Mouse (Mus musculus) ES-Bruce4 (cell line): ENCODE measurements around the gene Snd1. TPM values are rescaled to one million over a fixed set of nuclear protein-coding genes. Genes with fewer than 3 reads are reported as not detected.

Experiments
- H3K27ac ChIP-seq: 2 replicates; pipeline ENCODE4 v1.5.1; 2012; ENCODE audit warnings: low read length, inconsistent platforms; ENCODE audit not compliant: insufficient read depth
- H3K27me3 ChIP-seq: 2 replicates; pipeline ENCODE4 v1.6.1; 2012; ENCODE audit warnings: mild to moderate bottlenecking, low read length, inconsistent platforms; ENCODE audit not compliant: control insufficient read depth, poor library complexity, insufficient read depth, severe bottlenecking
- H3K36me3 ChIP-seq: 2 replicates; pipeline ENCODE4 v1.6.1; 2012; ENCODE audit warnings: inconsistent platforms, mild to moderate bottlenecking, low read length, moderate library complexity; ENCODE audit not compliant: control insufficient read depth, poor library complexity, insufficient read depth, severe bottlenecking
- H3K4me1 ChIP-seq: one replicate; pipeline ENCODE4 v1.8.1; 2011; ENCODE audit warnings: low read length; ENCODE audit not compliant: control insufficient read depth, insufficient read depth
- H3K4me3 ChIP-seq: 2 replicates; pipeline ENCODE4 v1.5.1; 2011; ENCODE audit warnings: low read depth, mild to moderate bottlenecking, low read length
- H3K9ac ChIP-seq: 2 replicates; pipeline ENCODE4 v1.6.1; 2012; ENCODE audit warnings: low read depth, mild to moderate bottlenecking, inconsistent platforms; ENCODE audit not compliant: poor library complexity, severe bottlenecking
- H3K9me3 ChIP-seq: replicated peaks from 2 replicates; pipeline ENCODE4 v1.6.1; 2012; ENCODE audit warnings: mild to moderate bottlenecking, low read length, inconsistent platforms; ENCODE audit not compliant: control insufficient read depth, poor library complexity, insufficient read depth, severe bottlenecking
- CTCF ChIP-seq: IDR thresholded peaks from one replicate; pipeline ENCODE4 v1.8.1; 2011; ENCODE audit warnings: low read depth, low read length
- EP300 ChIP-seq: IDR thresholded peaks from 2 replicates; pipeline ENCODE4 v1.6.1; 2011; ENCODE audit warnings: low read depth, low read length; ENCODE audit not compliant: insufficient read depth
- POLR2A ChIP-seq: IDR thresholded peaks from one replicate; pipeline ENCODE4 v1.8.1; 2011; ENCODE audit warnings: low read length; ENCODE audit not compliant: insufficient read depth
- polyA plus RNA-seq: library from polyadenylated mRNA; stranded (reverse); fragments of >200 nt; gene quantifications from 2 replicates; pipeline ENCODE4 v1.2.4, GENCODE M21; 2011; ENCODE audit warnings: low read depth; ENCODE audit not compliant: missing spikeins, insufficient read depth, insufficient read length

The Snd1 gene
- polyA plus RNA-seq, 1 experiment = 155 TPM

DNA sequence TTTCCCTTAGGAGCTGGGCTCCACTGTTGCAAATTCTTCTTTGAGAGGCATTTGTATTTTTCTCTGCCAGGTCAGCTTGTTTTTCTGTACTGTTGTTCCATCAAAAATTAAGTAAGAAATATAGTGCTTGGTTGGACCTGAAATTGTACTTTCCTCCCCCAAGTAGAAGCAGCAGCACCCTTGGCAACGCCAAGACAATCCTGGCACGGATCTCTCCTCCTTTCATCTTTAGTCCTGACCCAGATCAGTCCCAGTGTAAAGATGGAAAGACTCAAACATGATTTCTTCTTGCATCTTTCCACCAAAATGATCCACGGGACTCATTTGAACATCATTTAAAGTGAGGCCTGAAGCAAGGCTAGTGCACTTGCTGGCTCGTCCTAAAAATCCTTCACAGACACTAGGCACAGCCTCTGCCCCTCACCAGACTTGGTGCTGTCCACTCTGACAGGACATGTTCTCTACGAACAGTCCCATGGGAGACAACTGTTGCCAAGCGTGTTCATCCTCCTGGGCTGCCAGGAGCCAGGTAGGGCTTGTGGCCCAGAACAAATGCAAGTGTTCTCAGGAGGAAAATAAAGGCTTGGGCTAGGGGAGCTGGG, 328.8 kb downstream of the Snd1 start:
- H3K36me3 ChIP-seq = 0 out of 2 replicates have a peak, but pooled peaks cover 2% of the 10 kb centered on the region
- H3K4me1 ChIP-seq = no peaks in the 10 kb centered on the region
- no peak overlapping the region for H3K9ac ChIP-seq
- H3K27me3 ChIP-seq = no peaks in the 10 kb centered on the region
- no peak overlapping the region for H3K4me3 ChIP-seq
- no peak overlapping the region for H3K27ac ChIP-seq
- TF ChIP-seq POLR2A (no peak), CTCF (no peak), EP300 (no peak)
- H3K9me3 ChIP-seq = no peaks in the 10 kb centered on the region

DNA sequence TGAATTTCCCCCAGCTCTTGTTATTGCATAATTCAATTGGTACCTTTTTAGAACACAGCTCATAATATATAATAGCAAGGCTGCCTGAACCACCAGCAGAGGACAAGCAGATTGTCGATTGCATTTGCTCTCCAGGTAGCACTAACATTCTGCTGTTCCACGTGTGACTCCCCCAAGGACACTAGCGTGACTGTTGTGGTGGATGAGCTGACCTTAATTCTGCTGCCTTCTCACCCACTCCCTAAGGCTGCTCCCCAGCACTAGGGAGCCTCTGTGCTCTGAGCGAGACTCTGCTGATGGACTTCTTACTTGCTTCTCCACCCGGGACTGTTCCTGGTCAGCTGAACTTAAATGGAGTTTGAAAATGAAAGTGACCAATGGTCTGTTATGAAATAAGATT, 329.8 kb downstream of the Snd1 start:
- no peak overlapping the region for H3K9ac ChIP-seq
- no peak overlapping the region for H3K4me3 ChIP-seq
- H3K36me3 ChIP-seq = 0 out of 2 replicates have a peak, but pooled peaks cover 2% of the 10 kb centered on the region
- no peaks in the 10 kb centered on the region for H3K27me3 ChIP-seq
- TF ChIP-seq EP300 (no peak), CTCF (no peak), POLR2A (no peak)
- no peak overlapping the region for H3K27ac ChIP-seq
- no peaks in the 10 kb centered on the region for H3K9me3 ChIP-seq
- H3K4me1 ChIP-seq = no peaks in the 10 kb centered on the region

DNA sequence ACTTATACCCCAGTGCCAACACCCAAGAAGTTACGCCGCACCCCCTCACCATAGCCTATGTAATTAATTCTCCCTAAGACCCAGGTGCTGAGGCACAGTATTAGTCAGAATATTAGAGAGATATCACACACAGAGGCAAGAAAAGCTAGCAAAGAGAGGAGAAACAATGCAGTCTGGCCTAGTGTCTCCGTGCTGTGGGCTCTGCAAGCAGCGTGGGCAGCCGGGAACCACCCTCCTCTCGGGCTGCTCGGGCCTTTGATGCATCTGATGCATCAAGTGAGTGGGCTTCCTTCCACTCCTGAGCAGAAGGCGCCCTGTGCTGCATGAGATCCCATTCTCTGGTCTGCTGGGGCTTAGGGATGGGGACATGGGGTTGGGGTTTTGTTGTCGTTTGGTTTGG, 338.1 kb downstream of the Snd1 start:
- Histone ChIP-seq H3K9me3 (no peaks in the 10 kb centered on the region), H3K4me1 (no peaks in the 10 kb centered on the region), H3K27ac (no peak overlapping the region), H3K4me3 (no peak overlapping the region), H3K36me3 (no peaks in the 10 kb centered on the region), H3K27me3 (no peaks in the 10 kb centered on the region), H3K9ac (no peak overlapping the region)
- TF ChIP-seq CTCF (no peak), POLR2A (no peak), EP300 (no peak)

DNA sequence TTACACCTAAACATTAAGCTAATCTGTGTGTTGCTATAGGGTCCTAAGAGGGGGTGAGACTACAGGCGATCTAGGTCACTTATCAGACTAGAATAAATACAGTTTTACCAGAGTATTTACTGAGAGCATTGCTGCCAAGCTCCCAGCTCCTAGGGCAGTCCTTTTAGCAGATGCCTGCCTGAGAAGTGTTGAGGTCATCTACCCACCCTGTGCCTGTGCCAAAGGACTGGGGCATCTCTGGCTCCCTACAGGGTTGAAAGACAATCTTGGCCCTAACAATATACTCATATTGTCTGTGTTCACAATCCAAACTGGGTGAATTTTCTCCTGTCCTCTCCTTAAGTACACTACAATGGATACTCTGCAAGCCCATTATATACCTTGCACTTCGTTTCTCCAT, 340.0 kb downstream of the Snd1 start:
- H3K4me1 ChIP-seq = no peaks in the 10 kb centered on the region
- no peaks in the 10 kb centered on the region for H3K27me3 ChIP-seq
- TF ChIP-seq POLR2A (no peak), CTCF (no peak), EP300 (no peak)
- no peak overlapping the region for H3K27ac ChIP-seq
- no peaks in the 10 kb centered on the region for H3K36me3 ChIP-seq
- no peak overlapping the region for H3K4me3 ChIP-seq
- no peak overlapping the region for H3K9ac ChIP-seq
- no peaks in the 10 kb centered on the region for H3K9me3 ChIP-seq

DNA sequence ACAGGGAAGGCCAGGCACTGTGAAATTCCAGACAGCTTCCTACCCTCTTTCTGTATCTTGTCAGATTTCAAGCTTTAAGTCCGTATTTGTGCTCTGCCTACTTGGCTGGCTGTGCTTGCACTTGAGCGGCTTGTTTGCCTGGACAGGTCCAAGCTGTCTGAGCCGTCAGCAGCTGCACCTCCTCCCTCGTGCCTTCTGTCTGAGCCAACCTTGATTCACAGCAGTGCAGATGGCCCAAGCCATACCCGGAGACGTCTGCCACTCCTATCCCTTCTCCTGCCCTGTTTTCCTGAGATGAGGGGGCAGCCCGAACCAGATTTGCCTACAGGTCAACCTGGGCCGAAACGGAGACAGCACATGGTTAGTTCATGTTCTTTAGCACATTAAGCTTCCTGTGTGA, 342.1 kb downstream of the Snd1 start:
- no peaks in the 10 kb centered on the region for H3K36me3 ChIP-seq
- no peaks in the 10 kb centered on the region for H3K27me3 ChIP-seq
- TF ChIP-seq EP300 (no peak), POLR2A (no peak), CTCF (no peak)

DNA sequence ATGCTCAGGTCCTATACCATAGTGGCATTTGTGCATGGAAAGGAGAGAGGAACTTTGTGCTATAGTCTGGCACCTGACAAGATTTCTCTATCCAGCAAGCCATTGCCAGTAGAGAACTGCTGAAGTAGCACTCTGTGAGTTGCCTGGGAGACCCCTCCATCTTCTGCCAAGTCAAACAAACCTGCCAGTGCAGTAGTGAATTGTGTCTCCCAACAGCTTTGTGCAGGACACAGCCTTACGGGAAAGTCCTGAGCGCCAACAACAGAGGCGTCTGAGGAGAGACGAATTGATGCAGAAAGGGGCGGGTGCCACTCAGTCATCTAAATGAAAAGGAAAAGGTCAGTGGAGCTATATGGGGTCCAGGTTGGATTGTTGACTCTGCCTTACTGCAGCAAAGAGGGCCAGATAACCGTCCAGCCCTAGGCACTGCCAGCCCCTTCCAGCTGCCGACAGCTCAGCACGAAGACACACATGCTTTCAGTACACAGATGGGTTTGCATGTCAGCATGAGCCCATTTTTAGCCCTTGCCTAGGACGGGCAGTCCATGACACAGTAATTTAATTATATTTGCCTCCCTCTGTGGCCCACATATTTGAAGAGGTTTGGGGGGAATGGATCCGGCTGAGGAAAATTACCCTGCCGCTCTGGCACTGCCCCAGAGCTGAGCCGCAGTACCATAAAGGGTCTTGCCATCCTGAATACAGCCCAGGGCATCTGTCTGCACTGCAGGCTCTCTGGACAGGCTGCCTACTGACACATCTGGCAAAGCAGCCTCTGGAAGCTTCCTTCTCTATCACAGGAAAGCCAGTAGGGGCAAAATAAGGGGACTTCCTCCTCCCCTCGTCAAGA, 344.8 kb downstream of the Snd1 start:
- Histone ChIP-seq H3K9ac (no peak overlapping the region), H3K4me3 (no peak overlapping the region), H3K27me3 (no peaks in the 10 kb centered on the region), H3K4me1 (no peaks in the 10 kb centered on the region), H3K9me3 (no peaks in the 10 kb centered on the region), H3K27ac (no peak overlapping the region), H3K36me3 (no peaks in the 10 kb centered on the region)
- TF ChIP-seq POLR2A = no peak
- no peak for TF ChIP-seq EP300
- TF ChIP-seq CTCF = no peak

More for the DNA sequence above, 342.1 kb downstream of the Snd1 start:
- Histone ChIP-seq H3K27ac (no peak overlapping the region), H3K4me1 (no peaks in the 10 kb centered on the region), H3K9me3 (no peaks in the 10 kb centered on the region), H3K4me3 (no peak overlapping the region), H3K9ac (no peak overlapping the region)
